Mouse (Mus musculus) embryonic facial prominence, embryonic 15.5 days (tissue): Measurements from ENCODE around the gene Nmt1. TPM values are rescaled to one million over a fixed set of nuclear protein-coding genes. Genes with fewer than 3 reads are reported as not detected.

Source experiments
- microRNA-seq: library from miRNA; unstranded; fragments of <30 nt; microRNA quantifications from one replicate; pipeline ENCODE4, GENCODE M21; 2016; ENCODE audit warnings: borderline number of aligned reads
- polyA plus RNA-seq: library from polyadenylated mRNA; unstranded; fragments of >200 nt; fragmentation: Nextera tagmentation; extraction: Ambion mirVana; gene quantifications from 2 replicates; pipeline ENCODE4 v1.2.1, GENCODE M21; 2015

The Nmt1 gene
- polyA plus RNA-seq, 1 experiment from 2014 or later = 49.5 TPM

Small RNA genes lying within 50 kb of the gene (microRNA-seq; reads per million reads assigned to microRNA genes)
- gene Mir6931 = not detected

Other genes with a start within 250 kb of the Nmt1 start
- gene Gjc1, start 208.5 kb upstream of the Nmt1 start, polyA plus RNA-seq = 58.3 and 60.5 TPM in 2 replicates
- 1.1 and 2.1 TPM in 2 replicates for gene Higd1b, start 192.3 kb upstream of the Nmt1 start, polyA plus RNA-seq
- gene Eftud2, start 147.2 kb upstream of the Nmt1 start, polyA plus RNA-seq = 154 and 167 TPM in 2 replicates
- 2.0 and 5.5 TPM in 2 replicates for gene Ccdc103, start 147.0 kb upstream of the Nmt1 start, polyA plus RNA-seq
- gene Fam187a, start 143.0 kb upstream of the Nmt1 start, polyA plus RNA-seq = not detected in 2 replicates
- gene Gfap, start 127.3 kb upstream of the Nmt1 start, polyA plus RNA-seq = 0.39 and 0.51 TPM in 2 replicates
- 8.0 and 8.8 TPM in 2 replicates for gene Kif18b, start 103.1 kb upstream of the Nmt1 start, polyA plus RNA-seq
- gene C1ql1, start 81.5 kb upstream of the Nmt1 start, polyA plus RNA-seq = 2.7 and 4.1 TPM in 2 replicates
- 144 and 158 TPM in 2 replicates for gene Dcakd, start 143 bp downstream of the Nmt1 start, polyA plus RNA-seq
- 7.6 and 9.0 TPM in 2 replicates for gene Plcd3, start 73.5 kb downstream of the Nmt1 start, polyA plus RNA-seq
- gene Acbd4, start 73.5 kb downstream of the Nmt1 start, polyA plus RNA-seq = 23.4 and 27.9 TPM in 2 replicates
- 5.9 and 6.1 TPM in 2 replicates for gene Hexim1, start 88.0 kb downstream of the Nmt1 start, polyA plus RNA-seq
- 14.0 and 14.1 TPM in 2 replicates for gene Hexim2, start 104.2 kb downstream of the Nmt1 start, polyA plus RNA-seq
- 2.7 TPM in 2 replicates for gene Fmnl1, start 142.9 kb downstream of the Nmt1 start, polyA plus RNA-seq
- 1.4 and 2.0 TPM in 2 replicates for gene 1700023F06Rik, start 180.4 kb downstream of the Nmt1 start, polyA plus RNA-seq
- gene Spata32, start 190.2 kb downstream of the Nmt1 start, polyA plus RNA-seq = not detected in 2 replicates
- 5.1 and 5.3 TPM in 2 replicates for gene Map3k14, start 239.3 kb downstream of the Nmt1 start, polyA plus RNA-seq